Mouse (Mus musculus) cortical plate, adult 2 months (tissue): ENCODE measurements at regions not wholly inside any gene's neighbourhood (a gene's known extent, or its start where the extent isn't known, plus 50 kb on each side); places are given as distances from the start of the nearest gene placed in this dataset.
"Not testable (repeated sequence)": the region's sequence is repeated elsewhere in the genome, so short reads cannot be mapped to it uniquely, and the experiment has no call there.

Experiments used
- H3K27ac ChIP-seq: fragments of 200-500 bp; 2 replicates; pipeline ENCODE4 v1.5.1; 2012; ENCODE audit warnings: low read length, control low read depth, inconsistent platforms; ENCODE audit not compliant: insufficient read depth
- H3K4me1 ChIP-seq: fragments of 200-500 bp; 2 replicates; pipeline ENCODE4 v1.6.1; 2011; ENCODE audit warnings: low read length; ENCODE audit not compliant: control insufficient read depth, insufficient read depth
- H3K4me3 ChIP-seq: fragments of 200-500 bp; 2 replicates; pipeline ENCODE4 v1.5.1; 2011; ENCODE audit warnings: mild to moderate bottlenecking, low read length, control low read depth; ENCODE audit not compliant: insufficient read depth
- CTCF ChIP-seq: fragments of 200-500 bp; IDR thresholded peaks from 2 replicates; pipeline ENCODE4 v1.5.1; 2011; ENCODE audit warnings: mild to moderate bottlenecking, control low read depth, low read length; ENCODE audit not compliant: insufficient read depth; ENCODE audit errors: extremely low read depth
- POLR2A ChIP-seq: fragments of 200-500 bp; IDR thresholded peaks from 2 replicates; pipeline ENCODE4 v1.6.1; 2011; ENCODE audit warnings: mild to moderate bottlenecking, low read length, control low read depth; ENCODE audit not compliant: insufficient read depth; ENCODE audit errors: extremely low read depth

DNA sequence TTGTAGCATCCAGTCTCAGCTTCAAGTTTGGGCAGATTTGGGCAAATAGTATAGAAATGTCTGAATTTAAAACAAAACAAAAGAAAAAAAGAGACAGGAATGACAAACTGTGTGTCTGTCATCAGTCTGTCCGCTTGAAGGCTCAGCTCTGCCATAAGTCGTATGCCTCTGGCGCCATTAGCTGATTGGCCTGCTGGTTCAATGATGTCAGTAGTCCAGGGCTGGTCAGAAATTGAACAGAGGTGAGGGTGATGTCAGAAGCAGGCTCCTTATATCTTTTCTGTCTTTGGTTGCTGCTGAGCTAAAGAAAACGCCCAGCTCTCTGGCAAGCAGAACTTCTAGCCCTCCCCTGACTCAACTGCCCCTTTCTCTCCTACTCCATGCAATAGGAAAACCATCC is 253.9 kb upstream of the Tgfbr2 start:
- Histone ChIP-seq H3K4me1 (no peaks in the 10 kb centered on the region), H3K4me3 (no peak overlapping the region), H3K27ac (no peak overlapping the region)
- TF ChIP-seq POLR2A (no peak), CTCF (no peak)

DNA sequence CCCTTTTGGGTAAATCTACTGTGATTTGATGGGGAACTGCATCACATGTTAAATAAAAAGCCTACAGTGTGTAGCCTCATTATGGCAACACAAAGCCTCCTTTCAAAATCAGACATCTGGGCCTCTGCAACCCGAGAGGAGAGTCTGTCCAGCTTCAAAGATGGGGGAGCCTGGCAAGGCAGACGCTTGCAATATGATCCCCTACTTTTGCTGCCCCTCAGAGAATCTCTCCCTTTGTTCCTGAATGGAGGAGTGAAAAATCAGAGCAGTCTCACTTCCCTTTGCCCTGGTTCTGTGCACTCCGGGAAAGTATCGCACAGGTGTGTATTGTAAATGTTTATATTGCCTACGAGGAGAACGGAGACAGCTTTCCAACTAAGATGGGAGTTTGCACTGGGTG is 253.3 kb upstream of the Tgfbr2 start:
- TF ChIP-seq POLR2A (no peak), CTCF (no peak)
- H3K27ac ChIP-seq, result no peak overlapping the region
- no peaks in the 10 kb centered on the region for H3K4me1 ChIP-seq
- H3K4me3 ChIP-seq, result no peak overlapping the region

DNA sequence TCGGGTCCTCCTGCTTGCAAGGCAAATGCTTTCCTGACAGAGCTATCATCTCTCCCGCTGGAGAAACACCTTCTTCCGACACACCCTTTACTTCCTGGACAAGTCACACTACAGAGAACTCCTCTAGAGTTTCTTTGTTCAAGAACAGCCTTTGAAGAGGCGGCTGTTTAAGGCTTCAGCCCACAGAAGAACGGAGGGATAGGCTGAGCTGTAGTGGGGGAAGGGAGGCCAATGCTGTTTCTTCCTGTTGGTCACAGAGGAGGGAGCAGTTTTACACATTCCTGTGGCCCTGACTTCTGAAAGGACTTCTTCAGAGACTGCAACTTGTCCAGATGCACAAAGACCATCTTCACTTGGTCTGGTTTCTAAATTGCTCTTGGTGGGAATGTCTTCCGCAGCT is 252.1 kb upstream of the Tgfbr2 start:
- H3K4me1 ChIP-seq, result no peaks in the 10 kb centered on the region
- H3K4me3 ChIP-seq, result no peak overlapping the region
- no peak overlapping the region for H3K27ac ChIP-seq
- TF ChIP-seq POLR2A (no peak), CTCF (no peak)

DNA sequence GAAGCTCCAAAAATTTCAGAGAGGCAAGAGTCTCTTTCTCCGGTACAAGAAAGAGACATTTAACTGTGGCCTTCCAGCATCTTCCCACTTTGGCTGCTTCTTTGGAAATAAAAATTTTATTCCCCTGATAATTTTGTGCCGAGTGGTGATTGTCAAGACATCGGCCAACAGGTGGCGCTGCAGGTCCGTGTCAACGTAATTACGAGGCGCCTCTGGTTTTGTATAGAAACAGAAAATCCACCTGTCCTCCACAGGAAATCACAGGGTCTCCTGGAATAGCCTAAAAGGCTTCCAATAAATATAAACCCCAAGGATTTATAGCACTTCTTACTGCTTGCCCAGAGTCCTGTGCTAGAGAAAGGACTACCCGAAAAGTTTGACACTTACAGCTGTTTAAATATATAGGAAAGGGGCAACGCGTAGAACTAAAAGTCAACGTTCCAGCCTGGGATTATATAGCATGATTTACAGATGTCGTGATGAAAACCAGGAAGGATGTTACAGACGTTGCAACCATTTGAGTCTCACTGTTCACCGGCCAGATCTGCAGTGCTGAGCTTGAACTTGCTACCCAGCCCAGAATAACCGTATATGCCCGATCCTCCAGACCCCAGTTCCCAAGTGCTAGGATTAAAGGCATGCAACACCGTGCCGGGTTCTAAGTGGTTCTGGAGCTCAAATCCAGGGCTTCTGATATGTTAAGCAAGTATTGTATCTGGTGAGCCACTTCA is 251.3 kb upstream of the Tgfbr2 start:
- H3K4me1 ChIP-seq, result no peaks in the 10 kb centered on the region

DNA sequence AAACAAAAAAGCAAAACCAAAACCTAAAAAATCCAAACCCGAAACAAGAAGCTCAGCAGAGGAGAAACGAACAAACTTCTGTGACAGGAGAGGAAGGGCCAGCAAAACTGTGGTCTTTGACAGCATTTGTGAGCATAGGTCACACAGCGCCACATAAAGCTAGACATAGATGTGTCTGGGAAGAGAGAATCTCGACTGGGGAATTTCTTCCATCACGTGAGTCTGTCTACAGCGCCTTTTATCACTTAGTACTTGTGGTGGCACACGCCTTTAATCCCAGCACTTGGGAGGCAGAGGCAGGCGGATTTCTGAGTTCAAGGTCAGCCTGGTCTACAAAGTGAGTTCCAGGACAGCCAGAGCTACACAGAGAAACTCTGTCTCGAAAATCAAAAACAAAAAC is 250.2 kb upstream of the Tgfbr2 start:
- H3K4me1 ChIP-seq, H3K4me3 ChIP-seq, H3K27ac ChIP-seq: not testable (repeated sequence)

More for the DNA sequence above, 251.3 kb upstream of the Tgfbr2 start:
- TF ChIP-seq CTCF (peak; percentile 77), POLR2A (no peak)
- Histone ChIP-seq H3K27ac (no peak overlapping the region), H3K4me3 (no peak overlapping the region)

DNA sequence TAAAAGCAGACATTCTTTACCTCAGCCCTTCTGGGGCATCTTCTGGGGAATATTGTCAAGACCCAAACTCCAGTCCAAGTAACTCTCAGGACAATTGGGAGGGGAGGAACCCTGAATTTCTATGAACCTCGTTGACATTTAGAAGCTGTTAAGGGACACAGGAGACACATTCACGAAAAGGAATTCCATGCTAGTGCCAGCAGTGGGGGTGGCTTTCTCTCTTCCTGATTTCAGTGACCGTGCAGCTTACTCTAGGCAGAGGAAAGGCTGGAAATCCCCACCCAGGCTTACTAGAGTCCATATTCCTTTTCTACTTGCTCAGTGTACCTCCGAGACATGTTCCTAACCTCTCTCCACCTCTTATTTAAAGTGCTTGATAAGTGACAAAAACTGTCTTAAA is 239.9 kb upstream of the Tgfbr2 start:
- TF ChIP-seq CTCF (no peak), POLR2A (no peak)

DNA sequence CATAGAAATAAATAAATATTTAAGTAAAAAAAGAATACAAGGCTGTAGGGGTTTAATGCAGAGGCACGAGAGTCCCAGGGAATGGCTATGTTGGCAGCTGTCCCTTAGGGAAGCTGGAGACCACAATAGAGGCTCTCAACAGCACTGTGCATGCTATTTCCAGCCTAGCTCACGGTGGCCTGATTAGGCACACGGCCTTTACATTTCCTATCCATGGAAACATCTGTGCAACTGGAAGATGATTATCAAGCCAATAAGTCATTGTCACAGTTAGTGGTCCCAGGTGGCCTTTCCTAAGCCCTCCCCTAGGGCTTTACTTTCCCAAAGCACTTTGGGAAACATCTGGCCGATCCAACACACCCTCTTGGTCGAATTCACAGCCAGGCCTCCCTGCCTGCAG is 235.9 kb upstream of the Tgfbr2 start:
- no peak overlapping the region for H3K4me3 ChIP-seq
- H3K4me1 ChIP-seq, result no peaks in the 10 kb centered on the region
- no peak overlapping the region for H3K27ac ChIP-seq
- TF ChIP-seq CTCF (no peak), POLR2A (no peak)

More for the DNA sequence above, 239.9 kb upstream of the Tgfbr2 start:
- no peaks in the 10 kb centered on the region for H3K4me1 ChIP-seq
- no peak overlapping the region for H3K27ac ChIP-seq
- no peak overlapping the region for H3K4me3 ChIP-seq

DNA sequence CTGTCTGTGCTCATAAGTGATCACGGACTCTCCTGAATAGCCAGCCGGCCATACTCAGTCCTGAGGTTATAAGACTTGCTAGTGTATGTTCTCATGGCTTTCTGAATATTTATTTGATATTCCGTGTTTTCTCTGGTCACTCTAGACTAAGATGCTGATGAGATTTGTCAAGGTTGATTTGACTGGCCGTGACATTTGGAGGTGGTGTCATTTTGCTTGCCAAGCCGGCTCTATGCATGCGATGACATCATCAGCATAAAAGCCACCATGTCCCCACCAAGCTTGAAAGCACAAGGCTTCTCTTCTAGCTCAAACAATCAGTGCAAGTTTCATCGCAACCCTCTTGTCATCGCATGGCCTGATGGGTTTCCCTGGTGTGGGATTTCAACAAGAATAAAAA is 235.3 kb upstream of the Tgfbr2 start:
- Histone ChIP-seq H3K4me1 (no peaks in the 10 kb centered on the region), H3K4me3 (no peak overlapping the region), H3K27ac (no peak overlapping the region)
- TF ChIP-seq POLR2A, result no peak
- TF ChIP-seq CTCF, result no peak

DNA sequence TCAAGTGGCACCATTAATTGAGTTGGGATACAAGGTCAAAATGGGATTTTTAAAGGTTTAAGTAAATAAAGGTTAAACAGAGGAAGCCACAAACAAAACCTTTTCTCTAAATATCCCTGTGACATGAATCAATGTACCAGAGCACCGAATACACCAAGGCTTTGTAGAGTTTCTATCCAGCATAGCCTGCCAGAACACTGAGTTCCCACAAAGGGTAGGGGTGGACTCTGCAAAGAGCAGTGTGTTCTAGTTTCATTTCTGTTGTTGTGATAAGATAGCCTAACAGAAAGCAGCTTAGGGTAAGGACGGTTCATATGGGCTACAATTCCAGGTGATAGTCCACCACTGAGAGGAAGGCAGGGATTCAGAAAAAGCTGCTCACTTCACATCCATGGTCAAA is 233.0 kb upstream of the Tgfbr2 start:
- Histone ChIP-seq H3K4me1 (no peaks in the 10 kb centered on the region), H3K27ac (no peak overlapping the region), H3K4me3 (no peak overlapping the region)
- TF ChIP-seq CTCF, result no peak
- no peak for TF ChIP-seq POLR2A

DNA sequence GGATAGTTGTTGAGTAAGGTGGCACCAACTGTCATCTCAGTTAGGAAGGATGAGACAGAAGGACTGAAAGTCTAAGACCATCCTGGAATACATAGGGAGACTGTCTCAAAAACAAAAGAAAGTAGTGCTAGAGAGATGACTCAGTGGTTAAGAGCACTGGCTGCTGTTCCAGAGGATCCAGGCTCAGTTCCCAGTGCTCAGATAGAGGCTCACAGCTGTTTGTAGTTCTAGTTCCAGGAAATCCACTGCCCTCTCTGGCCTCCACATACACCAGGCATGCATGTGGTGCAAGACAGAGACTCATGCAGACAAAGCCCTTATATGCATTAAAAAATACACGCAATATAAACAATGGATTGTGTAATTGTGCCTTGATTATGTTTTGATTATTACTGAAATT is 229.9 kb upstream of the Tgfbr2 start:
- Histone ChIP-seq H3K4me1 (no peaks in the 10 kb centered on the region), H3K27ac (no peak overlapping the region), H3K4me3 (no peak overlapping the region)
- TF ChIP-seq CTCF (no peak), POLR2A (no peak)
